Mouse (Mus musculus) hindlimb bud, embryonic 11.5 days (tissue): Measurements from ENCODE around the gene Olfr1265.

Experiments used
- DNase-seq: peaks from one replicate; pipeline ENCODE4 v3.0.0-alpha.2; 2012; ENCODE audit warnings: low read depth, low spot score; ENCODE audit errors: extremely low spot score

The Olfr1265 gene

DNA sequence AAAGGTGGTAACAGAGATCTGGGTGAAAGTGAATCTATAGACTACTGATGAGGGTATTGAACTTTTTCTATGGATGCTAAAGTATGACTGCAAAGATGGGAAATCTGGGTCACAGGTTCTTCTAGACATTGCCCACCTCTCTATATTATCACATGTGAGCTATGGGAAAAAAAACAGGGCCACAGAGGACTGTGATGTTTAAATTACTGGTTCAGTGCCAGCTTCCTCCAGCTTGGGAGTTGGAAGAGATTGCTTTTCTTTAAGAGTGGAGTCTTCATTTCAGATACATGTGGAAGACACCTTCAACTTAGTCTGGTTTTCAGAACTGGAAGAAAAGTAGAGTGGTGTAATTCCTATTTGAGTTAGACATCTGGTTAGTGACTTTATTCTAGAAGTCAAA, at the start of gene Olfr1265:
Olfr1265 (plus strand) TSS at position 301 of the 400 bp plus-strand sequence.
- no peak for DNase-seq

DNA sequence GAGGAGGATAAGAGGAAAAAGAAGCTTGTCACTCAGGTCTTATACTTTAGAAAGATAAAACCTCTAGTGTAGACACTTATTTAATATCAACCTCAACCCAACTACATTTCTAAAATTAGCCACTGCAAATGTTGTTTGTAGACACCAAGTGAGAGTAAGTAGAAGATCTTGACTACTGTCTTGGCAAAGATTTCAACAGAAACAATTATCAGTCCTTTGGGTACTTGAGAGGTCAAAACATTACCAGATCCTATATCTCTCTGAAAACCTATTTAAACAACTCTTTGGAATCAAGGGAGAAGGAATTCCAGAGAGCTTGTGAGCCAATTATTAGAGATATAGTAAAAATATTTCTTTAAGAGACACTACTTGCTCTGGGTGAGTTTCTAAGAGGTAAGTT, 44.2 kb upstream of the Olfr1265 start, which contains the start of gene Olfr1261:
Olfr1261 (plus strand) TSS at position 301 of the 400 bp plus-strand sequence.
- no peak for DNase-seq

DNA sequence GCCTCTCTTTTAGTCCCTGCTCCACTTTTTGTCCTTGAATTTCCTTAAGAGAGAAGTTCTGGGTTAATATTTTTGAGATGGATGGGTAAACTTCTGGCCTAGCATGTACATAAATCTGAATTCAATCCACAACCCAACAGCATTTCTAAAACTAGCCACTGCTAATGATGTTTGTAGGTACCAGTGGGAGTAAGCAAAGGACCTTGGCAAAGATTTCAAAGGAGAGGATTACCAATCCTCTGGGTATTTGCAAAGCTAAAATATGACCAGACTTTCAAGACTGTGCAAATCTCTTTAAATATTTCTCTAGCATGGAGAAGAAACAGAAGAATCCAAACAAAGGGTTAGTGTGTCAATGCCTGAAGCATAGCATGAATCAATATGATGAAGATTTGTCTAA, 35.3 kb upstream of the Olfr1265 start, which contains the start of gene Olfr1262:
Olfr1262 (plus strand) TSS at position 301 of the 400 bp plus-strand sequence.
- DNase-seq = no peak

DNA sequence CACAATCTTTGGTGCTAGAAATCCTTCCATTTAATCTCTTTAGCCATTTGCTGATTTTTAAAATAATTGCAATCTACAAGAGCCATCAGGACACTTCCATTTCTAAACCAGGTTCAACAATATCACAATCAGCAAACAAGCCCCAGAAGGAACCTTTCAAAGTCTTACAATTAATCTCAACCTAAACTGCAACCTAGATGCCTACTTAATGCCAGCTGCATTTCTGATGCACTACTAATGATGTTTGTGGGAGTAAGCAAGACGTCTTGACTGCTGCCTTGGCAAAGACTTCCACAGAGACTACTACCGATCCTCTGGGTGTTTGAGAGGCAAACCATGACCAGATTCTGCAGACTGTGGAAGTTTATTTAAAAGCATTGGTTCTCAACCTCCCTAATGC, 23.3 kb upstream of the Olfr1265 start, which contains the start of gene Olfr1263:
Olfr1263 (plus strand) TSS at position 301 of the 400 bp plus-strand sequence.
- no peak for DNase-seq

DNA sequence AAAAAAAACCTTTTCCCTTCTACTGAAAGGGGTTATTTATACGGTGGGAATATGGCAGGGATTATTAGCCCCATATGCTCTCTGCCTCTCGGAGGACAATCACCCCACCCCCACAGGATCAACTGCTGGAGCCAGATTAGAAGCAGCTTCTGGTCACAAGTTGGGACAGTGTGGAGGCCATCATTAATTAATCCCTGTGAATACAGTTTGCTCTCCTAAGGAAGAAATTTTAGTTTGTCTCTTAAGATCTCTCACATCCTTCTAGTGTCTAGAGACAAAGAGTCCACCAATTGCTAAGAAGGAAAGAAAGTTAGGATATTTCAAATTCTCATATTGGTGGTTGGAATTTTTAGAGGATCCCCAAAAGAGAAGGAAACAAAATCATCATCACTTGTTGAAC, 9.7 kb upstream of the Olfr1265 start, which contains the start of gene Olfr1264:
Olfr1264 (minus strand) TSS at position 101 of the 400 bp plus-strand sequence.
- no peak for DNase-seq

DNA sequence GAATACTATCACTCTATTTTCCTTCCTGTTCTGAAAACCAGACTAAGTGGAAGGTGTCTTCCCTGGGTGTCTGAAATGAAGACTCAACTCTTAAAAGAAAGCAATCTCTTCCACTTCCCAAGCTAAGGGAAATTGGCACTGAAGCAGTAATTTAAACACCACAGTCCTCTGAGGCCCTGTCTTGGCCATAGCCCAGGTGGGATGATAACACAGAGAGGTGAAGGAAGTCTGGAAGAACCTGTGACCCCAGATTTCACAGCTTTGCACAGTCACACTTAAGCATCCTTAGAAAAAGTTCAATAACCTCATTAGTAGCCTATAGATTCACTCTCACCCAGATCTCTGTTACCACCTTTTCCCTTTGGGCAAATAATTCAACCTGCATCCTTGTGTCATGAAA, 28.4 kb downstream of the Olfr1265 start, which contains the start of gene Olfr140:
Olfr140 (minus strand) TSS at position 101 of the 400 bp plus-strand sequence.
- DNase-seq = no peak

DNA sequence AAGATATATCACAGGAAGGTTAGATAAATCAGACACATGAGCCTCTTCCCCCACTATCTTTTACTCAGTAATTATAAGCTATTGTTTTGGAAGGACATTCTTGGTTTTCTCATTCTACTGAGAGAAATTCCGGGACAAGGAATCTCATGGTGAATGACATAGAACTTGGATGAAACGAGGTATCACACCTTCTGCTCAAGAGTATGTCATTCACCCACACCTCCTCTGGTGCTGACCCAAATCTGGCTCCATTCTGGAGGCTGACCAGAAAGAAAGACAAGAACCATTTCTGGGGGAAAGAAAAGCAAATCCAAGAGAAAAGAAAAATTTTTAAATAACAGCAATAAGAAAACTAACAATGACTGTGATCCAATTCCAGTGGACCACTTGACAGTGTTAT, 34.9 kb downstream of the Olfr1265 start:
- DNase-seq = no peak
